Mouse (Mus musculus) limb, embryonic 13.5 days (tissue): ENCODE measurements around the gene Bag1. TPM values are rescaled to one million over a fixed set of nuclear protein-coding genes. Genes with fewer than 3 reads are reported as not detected.
A peak's percentile ranks its signal among the peaks of the same experiment; 100 is the strongest.
"Not testable (repeated sequence)": the region's sequence is repeated elsewhere in the genome, so short reads cannot be mapped to it uniquely, and the experiment has no call there.

Experiments
- ATAC-seq: fragments of 200-750 bp; cut with Nextera tagmentation; 2 replicates; pipeline ENCODE4 v1.8.0; 2017; ENCODE audit warnings: low read depth, moderate number of reproducible peaks, moderate TSS enrichment; ENCODE audit not compliant: low FRiP score
- H3K27ac ChIP-seq: fragments of 300-500 bp; sonication (generic); 2 replicates; pipeline ENCODE4 v1.5.1; 2015; ENCODE audit warnings: inconsistent platforms, mild to moderate bottlenecking, moderate library complexity
- H3K27me3 ChIP-seq: fragments of 300-500 bp; sonication (generic); 2 replicates; pipeline ENCODE4 v1.6.1; 2015; ENCODE audit warnings: mild to moderate bottlenecking, inconsistent platforms
- H3K36me3 ChIP-seq: fragments of 300-500 bp; sonication (generic); 2 replicates; pipeline ENCODE4 v1.6.1; 2015; ENCODE audit warnings: inconsistent platforms, mild to moderate bottlenecking, moderate library complexity
- H3K4me1 ChIP-seq: fragments of 300-500 bp; sonication (generic); 2 replicates; pipeline ENCODE4 v1.6.1; 2015; ENCODE audit warnings: inconsistent platforms
- H3K4me2 ChIP-seq: fragments of 300-500 bp; sonication (generic); replicated peaks from 2 replicates; pipeline ENCODE4 v1.6.1; 2015; ENCODE audit warnings: inconsistent platforms, mild to moderate bottlenecking, moderate library complexity
- H3K4me3 ChIP-seq: fragments of 300-500 bp; sonication (generic); 2 replicates; pipeline ENCODE4 v1.5.1; 2015; ENCODE audit warnings: moderate library complexity, mild to moderate bottlenecking, inconsistent platforms
- H3K9ac ChIP-seq: fragments of 300-500 bp; sonication (generic); 2 replicates; pipeline ENCODE4 v1.6.1; 2015; ENCODE audit warnings: mild to moderate bottlenecking, inconsistent platforms
- H3K9me3 ChIP-seq: fragments of 300-500 bp; sonication (generic); 2 replicates; pipeline ENCODE4 v1.6.1; 2016; ENCODE audit warnings: inconsistent platforms
- WGBS: fragments of 180-500 bp; shearing (Covaris S2); methylation state at CpG from one replicate; pipeline ENCODE4 v1.1.7; 2015; 5-methylcytosine and 5-hydroxymethylcytosine counted together
- polyA plus RNA-seq: library from polyadenylated mRNA; unstranded; fragments of >200 nt; fragmentation: Nextera tagmentation; extraction: Ambion mirVana; gene quantifications from 2 replicates; pipeline ENCODE4 v1.2.1, GENCODE M21; 2015

Gene Bag1
- polyA plus RNA-seq, 1 experiment from 2014 or later = 205 TPM

DNA sequence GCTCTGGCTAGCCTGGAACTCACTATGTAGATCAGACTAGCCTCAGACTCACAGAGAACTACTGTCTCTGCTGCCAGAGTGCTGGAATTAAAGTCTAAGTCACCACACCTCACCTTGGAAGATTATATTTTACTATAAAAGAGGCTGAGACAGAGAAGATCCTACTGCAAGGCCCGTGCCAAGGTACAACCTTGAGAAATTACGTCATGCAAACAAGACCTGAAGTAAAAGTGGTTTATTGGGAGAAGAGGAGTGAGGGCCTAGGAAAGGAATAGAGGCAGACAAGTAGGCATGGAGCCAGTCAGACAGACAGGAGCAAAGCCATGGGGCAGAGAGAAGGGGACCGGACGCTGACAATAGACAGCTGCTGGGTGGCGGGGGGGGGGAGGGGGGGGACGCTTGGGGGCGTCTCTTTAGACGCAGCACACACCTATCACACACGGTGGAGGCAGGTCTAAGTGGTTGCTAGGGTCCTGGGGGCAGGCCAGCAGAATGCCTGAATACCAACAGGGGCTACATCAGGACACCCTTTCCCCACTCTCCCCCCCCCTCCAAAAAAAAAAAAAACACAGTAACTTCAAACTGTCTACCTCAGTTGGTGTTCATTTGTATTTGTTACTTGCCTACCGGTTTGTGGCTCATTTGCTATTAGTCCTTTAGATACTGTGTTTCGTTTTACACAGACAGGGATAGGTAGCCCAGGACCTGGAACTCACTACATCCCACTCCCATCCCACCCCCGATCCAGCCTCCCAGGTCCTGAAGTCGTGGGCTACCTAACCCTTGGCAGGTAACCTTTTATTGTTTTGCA is 21.9 kb upstream of the Bag1 start:
- 14% methylated on average over 13 of the region's 13 CpGs for WGBS
- peak overlapping the region; percentile 76 for H3K4me2 ChIP-seq
- H3K27me3 ChIP-seq = no peaks in the 10 kb centered on the region
- H3K36me3 ChIP-seq = peaks cover 30% of the 10 kb centered on the region
- peak overlapping the region; percentile 93 for H3K27ac ChIP-seq
- peaks cover 25% of the 10 kb centered on the region for H3K4me1 ChIP-seq
- peak; percentile 42 for ATAC-seq
- H3K9ac ChIP-seq = peak overlapping the region; percentile 88
- H3K9me3 ChIP-seq = no peaks in the 10 kb centered on the region
- H3K4me3 ChIP-seq = peak overlapping the region; percentile 97

DNA sequence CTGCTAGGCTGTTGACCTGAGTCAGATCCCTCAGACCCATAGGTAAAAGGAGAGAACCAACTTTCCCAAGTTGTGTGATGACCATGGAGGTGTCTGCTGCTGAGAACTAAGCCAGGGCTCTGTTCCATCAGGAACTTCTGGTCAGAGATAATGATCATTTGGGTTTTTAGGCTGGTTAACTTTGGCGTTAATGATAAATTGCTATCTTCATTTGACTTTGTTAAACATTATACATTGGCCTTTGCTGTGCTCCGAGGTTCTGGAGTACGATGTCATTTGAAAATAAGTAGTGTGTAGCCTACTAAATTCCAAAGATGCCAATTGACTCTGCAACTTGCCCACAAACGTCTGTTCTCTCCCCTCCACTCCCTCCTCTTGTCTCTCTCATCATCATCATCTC is 21.1 kb upstream of the Bag1 start:
- H3K36me3 ChIP-seq = peaks cover 37% of the 10 kb centered on the region
- H3K9me3 ChIP-seq = no peaks in the 10 kb centered on the region
- H3K4me1 ChIP-seq = peaks cover 25% of the 10 kb centered on the region
- H3K9ac ChIP-seq = no peak overlapping the region
- H3K4me3 ChIP-seq = 0 out of 2 replicates have a peak overlapping the region, but pooled peaks have one; percentile 97
- no peak overlapping the region for H3K27ac ChIP-seq
- peak overlapping the region; percentile 76; the same call in 1 of the 2 replicates for H3K4me2 ChIP-seq
- 79% methylated on average over 4 of the region's 4 CpGs for WGBS
- no peak for ATAC-seq
- no peaks in the 10 kb centered on the region for H3K27me3 ChIP-seq

DNA sequence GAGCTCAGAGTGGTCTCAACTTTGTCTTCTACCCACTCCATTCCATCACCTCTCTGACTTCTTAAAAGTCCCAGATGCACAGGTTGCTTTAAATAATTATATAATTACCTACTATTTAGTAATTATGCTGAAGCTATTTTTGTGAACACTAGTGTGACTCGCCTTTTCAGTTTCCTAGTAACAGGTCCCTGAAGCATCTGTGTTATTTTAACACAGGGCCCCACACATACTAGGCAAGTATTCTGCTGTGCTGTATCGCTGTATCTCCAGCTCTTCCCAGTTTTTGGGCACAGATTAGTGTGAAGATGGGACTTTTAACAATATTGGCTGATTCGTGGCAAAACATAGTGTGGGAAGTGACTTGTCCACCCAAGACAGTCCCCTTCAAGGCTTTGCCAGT is 15.4 kb upstream of the Bag1 start:
- H3K4me3 ChIP-seq = no peak overlapping the region
- no peak for ATAC-seq
- peaks cover 89% of the 10 kb centered on the region for H3K36me3 ChIP-seq
- no peaks in the 10 kb centered on the region for H3K9me3 ChIP-seq
- no peaks in the 10 kb centered on the region for H3K4me1 ChIP-seq
- H3K9ac ChIP-seq = no peak overlapping the region
- H3K27me3 ChIP-seq = no peaks in the 10 kb centered on the region
- no peak overlapping the region for H3K27ac ChIP-seq
- no peak overlapping the region for H3K4me2 ChIP-seq
- WGBS = 93% methylated on average over 3 of the region's 3 CpGs

DNA sequence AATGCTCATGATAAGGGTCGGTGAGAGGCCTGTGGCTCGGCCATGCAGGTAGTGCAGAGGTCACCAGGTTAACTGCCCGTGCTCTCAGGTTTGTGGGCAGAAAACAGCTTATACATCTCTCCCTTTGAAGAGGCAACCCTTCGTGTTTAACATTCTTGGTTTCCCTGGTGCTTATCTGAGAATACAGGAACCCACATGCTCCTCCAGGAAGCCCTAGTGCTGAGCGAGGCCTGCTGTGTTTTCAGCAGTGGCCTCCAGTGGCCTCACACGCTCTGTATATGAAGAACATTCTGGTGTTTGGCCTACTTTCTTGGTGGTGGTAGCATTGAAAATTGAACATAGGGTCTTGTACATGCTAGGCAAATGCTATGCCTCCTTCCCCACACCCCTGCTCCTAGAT is 7.8 kb upstream of the Bag1 start:
- Histone ChIP-seq H3K27me3 (no peaks in the 10 kb centered on the region), H3K9ac (no peak overlapping the region), H3K36me3 (peaks cover 81% of the 10 kb centered on the region), H3K4me1 (no peaks in the 10 kb centered on the region), H3K4me3 (no peak overlapping the region), H3K4me2 (no peak overlapping the region), H3K27ac (no peak overlapping the region), H3K9me3 (no peaks in the 10 kb centered on the region)
- no peak for ATAC-seq
- WGBS = 86% methylated on average over 6 of the region's 6 CpGs

DNA sequence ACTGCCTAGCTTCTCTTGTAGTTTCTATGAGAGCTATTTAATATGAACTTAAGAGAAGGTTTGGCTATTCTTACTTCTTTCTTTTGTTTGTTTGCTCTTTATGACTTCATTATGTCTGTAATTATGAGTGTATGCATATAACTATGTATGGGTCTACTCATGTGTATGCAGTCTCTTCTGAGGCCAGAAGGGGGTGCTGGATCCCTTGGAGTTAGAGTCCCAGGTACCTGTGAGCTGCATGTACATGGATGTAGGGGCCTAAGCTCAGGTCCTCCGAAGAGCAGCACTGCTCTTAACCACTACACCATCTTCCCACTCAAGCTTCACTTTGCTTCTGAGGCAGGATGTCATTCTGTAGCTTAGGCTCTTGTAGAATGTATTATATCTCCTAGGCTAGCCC is 5.4 kb upstream of the Bag1 start:
- Histone ChIP-seq H3K9me3 (no peaks in the 10 kb centered on the region), H3K4me2 (no peak overlapping the region), H3K4me1 (peaks cover 10% of the 10 kb centered on the region), H3K27ac (no peak overlapping the region), H3K4me3 (no peak overlapping the region), H3K27me3 (no peaks in the 10 kb centered on the region), H3K36me3 (peaks cover 65% of the 10 kb centered on the region), H3K9ac (no peak overlapping the region)
- 89% methylated on average over 1 of the region's 1 CpGs for WGBS
- no peak for ATAC-seq

DNA sequence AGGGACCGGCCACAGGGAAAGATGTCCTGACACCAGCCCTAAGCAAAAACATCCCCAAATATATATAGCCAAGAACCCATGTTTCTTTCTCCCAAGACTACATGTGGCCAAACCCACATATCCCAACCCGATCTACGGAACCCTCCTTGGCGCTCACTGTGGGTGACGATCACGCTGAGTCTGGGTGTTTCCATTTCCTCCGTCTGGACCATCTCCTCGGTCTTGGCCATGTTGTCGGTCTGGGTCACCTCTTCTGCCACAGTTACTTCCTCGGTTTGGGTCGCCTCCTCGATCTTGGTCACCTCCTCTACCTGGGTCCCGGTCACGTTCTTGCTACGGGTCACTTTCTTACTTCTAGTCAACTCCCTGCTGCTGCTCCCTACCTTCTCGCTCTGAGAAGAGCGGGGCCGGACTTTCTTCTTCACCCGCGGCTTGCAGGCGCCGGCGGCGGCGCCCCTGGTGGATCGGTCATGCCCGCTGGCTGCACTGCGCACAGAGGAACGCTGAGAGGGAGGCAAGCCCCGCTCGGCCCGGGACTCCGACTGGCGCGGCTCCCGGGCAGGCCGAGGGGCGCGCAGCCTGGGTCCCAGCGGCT is 432 bp downstream of the Bag1 start:
- H3K9ac ChIP-seq = peak overlapping the region; percentile 95
- peak; percentile 71 for ATAC-seq
- peak overlapping the region; percentile 87 for H3K27ac ChIP-seq
- peaks cover 50% of the 10 kb centered on the region for H3K36me3 ChIP-seq
- under 1% methylated on average over 40 of the region's 40 CpGs for WGBS
- H3K27me3 ChIP-seq = no peaks in the 10 kb centered on the region
- H3K4me3 ChIP-seq = peak overlapping the region; percentile 86
- H3K4me2 ChIP-seq = peak overlapping the region; percentile 77
- no peaks in the 10 kb centered on the region for H3K9me3 ChIP-seq
- peaks cover 26% of the 10 kb centered on the region for H3K4me1 ChIP-seq

DNA sequence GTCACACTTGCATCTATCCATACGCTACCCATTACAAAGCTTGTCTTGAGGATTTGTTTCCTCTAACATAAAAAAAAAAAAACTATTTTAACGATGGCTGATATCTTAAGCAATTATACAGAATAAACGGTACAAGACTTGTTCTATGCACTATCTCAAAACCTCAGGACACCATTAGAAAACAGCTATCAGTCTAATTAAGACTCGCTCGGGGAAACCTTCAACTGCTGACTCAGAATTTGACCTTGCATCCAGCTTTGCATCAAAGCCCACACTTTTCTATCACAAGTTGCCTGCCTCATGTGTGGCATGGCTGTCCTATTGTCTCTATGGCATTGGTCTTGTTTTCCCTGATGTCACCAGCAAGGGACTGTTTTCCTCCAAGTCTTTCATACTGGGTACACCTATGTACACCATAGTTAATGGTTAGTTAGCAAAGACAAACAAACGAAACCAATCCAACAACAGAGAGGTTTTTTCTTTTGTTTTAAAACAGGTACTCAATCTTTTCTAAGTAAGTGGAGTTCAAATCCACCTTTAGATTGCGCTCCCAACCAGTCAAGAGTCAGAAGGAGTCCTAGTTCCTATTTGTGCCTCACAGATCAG is 1.5 kb downstream of the Bag1 start:
- Histone ChIP-seq H3K27me3 (no peaks in the 10 kb centered on the region), H3K9ac (peak overlapping the region; percentile 95), H3K9me3 (no peaks in the 10 kb centered on the region), H3K36me3 (peaks cover 54% of the 10 kb centered on the region), H3K4me3 (peak overlapping the region; percentile 86), H3K4me1 (peaks cover 26% of the 10 kb centered on the region), H3K4me2 (peak overlapping the region; percentile 77), H3K27ac (no peak overlapping the region)
- 90% methylated on average over 7 of the region's 7 CpGs for WGBS
- no peak for ATAC-seq

DNA sequence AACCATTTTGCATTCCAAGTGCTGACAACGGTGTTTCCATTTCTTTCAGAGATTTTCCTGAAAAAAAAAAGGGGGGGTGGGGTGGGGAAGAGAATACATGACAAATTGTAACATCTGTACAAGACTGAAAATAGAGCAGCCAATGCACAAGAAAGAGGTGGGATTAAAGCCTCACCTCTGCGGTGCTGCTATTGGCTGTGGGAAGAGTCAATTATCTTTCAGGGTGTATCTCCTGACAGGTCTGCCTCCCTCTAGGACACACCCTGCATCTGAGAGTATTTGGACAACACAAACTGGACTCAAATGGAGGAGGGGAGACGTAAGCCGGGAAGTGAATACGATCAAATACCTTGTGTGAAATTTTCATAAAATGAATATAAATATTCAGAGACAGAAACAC is 4.4 kb downstream of the Bag1 start:
- WGBS = 96% methylated on average over 5 of the region's 5 CpGs
- H3K4me1 ChIP-seq = peaks cover 16% of the 10 kb centered on the region
- H3K4me3 ChIP-seq = no peak overlapping the region
- H3K27me3 ChIP-seq = no peaks in the 10 kb centered on the region
- no peak overlapping the region for H3K9ac ChIP-seq
- no peak for ATAC-seq
- H3K27ac ChIP-seq = no peak overlapping the region
- H3K4me2 ChIP-seq = no peak overlapping the region
- H3K36me3 ChIP-seq = peaks cover 74% of the 10 kb centered on the region
- 0 out of 2 replicates have a peak, but pooled peaks cover 5% of the 10 kb centered on the region for H3K9me3 ChIP-seq

DNA sequence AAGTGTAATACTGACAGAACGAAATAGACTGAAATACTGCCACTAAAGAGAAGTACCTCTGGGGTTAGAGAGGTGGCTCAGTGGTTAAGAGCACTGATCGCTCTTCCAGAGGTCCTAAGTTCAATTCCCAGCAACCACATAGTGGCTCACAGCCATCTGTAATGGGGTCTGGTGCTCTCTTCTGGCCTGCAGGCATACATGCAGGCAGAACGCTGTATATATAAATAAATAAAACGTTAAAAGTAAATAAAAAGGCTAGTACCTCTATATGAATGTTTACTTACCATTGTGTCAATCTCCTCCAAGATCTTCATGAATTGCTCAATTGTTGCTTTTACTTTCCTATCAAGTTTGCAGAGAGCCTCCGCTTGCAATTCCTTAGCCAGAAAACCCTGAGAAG is 9.3 kb downstream of the Bag1 start:
- H3K4me1 ChIP-seq = no peaks in the 10 kb centered on the region
- H3K36me3 ChIP-seq = peaks cover 95% of the 10 kb centered on the region
- 90% methylated on average over 5 of the region's 5 CpGs for WGBS
- no peak for ATAC-seq
- H3K9ac ChIP-seq = no peak overlapping the region
- H3K4me2 ChIP-seq = no peak overlapping the region
- H3K27me3 ChIP-seq = no peaks in the 10 kb centered on the region
- H3K27ac ChIP-seq = no peak overlapping the region
- 0 out of 2 replicates have a peak, but pooled peaks cover 5% of the 10 kb centered on the region for H3K9me3 ChIP-seq
- H3K4me3 ChIP-seq = no peak overlapping the region

DNA sequence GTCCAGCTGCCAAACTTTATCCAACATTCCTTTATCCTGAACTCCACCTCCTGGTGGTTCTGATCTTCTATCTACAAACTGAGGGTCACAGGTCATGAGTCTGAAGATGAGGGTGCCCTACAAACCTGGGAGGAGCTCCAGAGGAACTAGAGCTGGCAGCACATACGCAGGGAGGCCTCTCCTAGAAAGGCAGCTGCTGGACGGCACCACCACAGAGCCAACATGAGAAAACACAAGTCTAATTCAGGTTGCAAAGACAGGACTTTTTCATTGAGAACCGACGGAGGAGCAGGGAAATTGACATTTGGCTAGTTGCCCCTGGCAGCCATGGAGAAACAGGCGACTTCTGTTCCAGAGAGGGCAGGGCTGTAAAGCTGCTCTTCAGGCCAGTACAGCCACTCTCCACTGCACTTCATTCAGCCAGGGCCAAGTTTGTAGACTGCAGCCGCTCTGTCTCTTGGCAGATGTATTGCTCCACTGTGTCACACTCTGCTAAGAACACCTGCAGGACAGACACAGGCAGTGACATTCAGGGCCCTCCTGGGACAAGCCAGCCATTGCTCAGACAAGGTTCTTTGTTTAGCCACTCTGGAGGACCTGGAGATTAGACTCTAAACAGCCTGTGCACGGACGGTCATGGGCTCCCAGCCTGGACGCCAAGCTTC is 11.8 kb downstream of the Bag1 start:
- Histone ChIP-seq H3K4me2 (no peak overlapping the region), H3K36me3 (peaks cover 88% of the 10 kb centered on the region), H3K9me3 (0 out of 2 replicates have a peak, but pooled peaks cover 5% of the 10 kb centered on the region), H3K4me3 (no peak overlapping the region), H3K9ac (no peak overlapping the region), H3K4me1 (no peaks in the 10 kb centered on the region), H3K27ac (no peak overlapping the region), H3K27me3 (no peaks in the 10 kb centered on the region)
- ATAC-seq = peak; percentile 32; the same call in 1 of the 2 replicates
- WGBS = 86% methylated on average over 9 of the region's 9 CpGs

DNA sequence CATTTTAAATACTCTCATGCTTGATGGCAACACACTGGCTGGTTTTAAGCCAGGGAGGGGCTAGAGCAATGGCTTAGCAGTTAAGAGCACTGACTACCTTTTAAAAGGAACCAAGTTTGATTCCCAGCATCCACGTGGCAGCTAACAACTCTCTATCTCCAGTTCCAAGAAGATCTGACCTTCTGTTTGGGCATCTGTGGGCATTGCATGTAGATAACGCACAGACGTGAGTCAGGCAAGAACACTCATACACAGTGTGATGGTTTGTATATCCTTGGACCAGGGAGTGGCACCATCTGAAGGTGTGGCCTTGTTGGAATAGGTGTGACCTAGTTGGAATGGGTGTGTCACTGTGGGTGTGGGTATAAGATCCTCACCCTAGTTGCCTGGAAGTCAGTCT is 13.7 kb downstream of the Bag1 start:
- H3K9ac ChIP-seq, ATAC-seq, H3K27me3 ChIP-seq, H3K4me3 ChIP-seq, H3K4me2 ChIP-seq, H3K27ac ChIP-seq, H3K9me3 ChIP-seq, H3K4me1 ChIP-seq: not testable (repeated sequence)
- peaks cover 69% of the 10 kb centered on the region for H3K36me3 ChIP-seq
- 89% methylated on average over 3 of the region's 3 CpGs for WGBS

DNA sequence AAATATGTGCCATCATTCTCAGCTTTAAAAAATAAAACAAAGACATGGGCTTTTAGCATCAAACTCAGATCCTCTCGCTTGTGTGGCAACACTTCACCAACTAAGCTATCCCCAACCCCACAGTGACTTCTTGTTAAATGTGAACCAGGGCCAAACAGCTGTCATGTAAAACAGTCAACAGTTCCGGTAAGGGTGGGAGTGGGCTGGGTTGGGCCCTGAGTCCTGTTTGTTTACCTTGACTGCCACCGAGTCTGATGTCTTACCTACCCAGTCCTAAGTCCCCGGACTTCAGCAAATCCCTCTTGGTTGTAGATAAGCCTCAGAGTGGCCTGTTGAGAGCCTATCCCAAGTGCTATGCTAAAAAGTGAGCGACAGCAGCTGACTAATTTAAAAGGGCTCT is 14.4 kb downstream of the Bag1 start:
- no peak overlapping the region for H3K4me3 ChIP-seq
- H3K9ac ChIP-seq = no peak overlapping the region
- H3K4me2 ChIP-seq = no peak overlapping the region
- H3K36me3 ChIP-seq = peaks cover 62% of the 10 kb centered on the region
- H3K27me3 ChIP-seq = no peaks in the 10 kb centered on the region
- no peak overlapping the region for H3K27ac ChIP-seq
- H3K4me1 ChIP-seq = no peaks in the 10 kb centered on the region
- H3K9me3 ChIP-seq = no peaks in the 10 kb centered on the region
- 93% methylated on average over 5 of the region's 5 CpGs for WGBS
- ATAC-seq = no peak
